Mouse (Mus musculus) C2C12 (cell line): ENCODE data around the gene Arhgef2.

Source experiments
- CEBPB ChIP-seq: IDR thresholded peaks from one replicate; pipeline ENCODE4 v1.6.1; 2011; ENCODE audit warnings: low read depth, mild to moderate bottlenecking, control low read depth, moderate library complexity
- CTCF ChIP-seq: IDR thresholded peaks from one replicate; pipeline ENCODE4 v1.5.1; 2011; ENCODE audit not compliant: control insufficient read depth, insufficient read depth, insufficient read length
- FOSL1 ChIP-seq: IDR thresholded peaks from one replicate; pipeline ENCODE4 v1.8.0; 2011; ENCODE audit warnings: mild to moderate bottlenecking, low read length; ENCODE audit not compliant: poor library complexity, insufficient read depth, severe bottlenecking
- MAX ChIP-seq: IDR thresholded peaks from one replicate; pipeline ENCODE4 v1.6.1; 2011; ENCODE audit warnings: mild to moderate bottlenecking, control low read depth
- MYOG ChIP-seq: IDR thresholded peaks from one replicate; pipeline ENCODE4 v1.6.1; 2011; ENCODE audit not compliant: control insufficient read depth, insufficient read length; ENCODE audit errors: extremely low read depth
- USF1 ChIP-seq: IDR thresholded peaks from one replicate; pipeline ENCODE4 v1.6.1; 2011; ENCODE audit warnings: low read depth, mild to moderate bottlenecking, control low read depth, moderate library complexity

DNA sequence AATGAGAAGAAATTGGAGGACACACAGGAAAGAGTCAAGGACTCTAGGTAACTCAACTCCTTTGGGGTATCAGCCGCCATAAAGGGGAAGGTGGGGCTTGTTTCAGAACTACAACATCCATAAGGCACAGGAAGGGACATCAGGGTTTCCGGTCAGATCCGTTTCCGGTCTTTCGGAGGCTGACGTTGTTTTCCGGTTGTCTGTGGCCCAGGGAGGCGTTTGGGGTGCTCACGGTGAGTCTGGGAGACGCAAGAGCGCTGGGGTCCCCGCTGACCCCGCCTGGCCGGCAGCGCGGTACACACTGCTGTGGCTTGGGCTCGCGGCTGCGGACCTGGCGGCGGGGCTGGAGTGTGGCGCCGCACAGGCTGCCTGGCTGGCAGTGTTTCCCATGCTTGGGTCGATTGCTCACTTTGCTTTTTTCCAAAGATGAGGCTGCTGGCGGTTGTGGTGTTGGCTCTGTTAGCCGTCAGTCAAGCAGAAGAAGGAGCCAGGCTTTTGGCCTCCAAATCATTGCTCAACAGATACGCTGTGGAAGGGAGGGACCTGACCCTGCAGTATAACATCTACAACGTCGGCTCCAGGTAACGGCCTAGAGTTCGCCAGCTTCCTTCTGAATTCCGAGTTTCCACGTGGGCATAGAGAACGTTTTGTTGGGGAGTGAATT is 26.2 kb upstream of the Arhgef2 start:
- TF ChIP-seq USF1 (no peak), CTCF (no peak), MAX (no peak), CEBPB (no peak), MYOG (no peak), FOSL1 (no peak)
